Mouse (Mus musculus) regulatory T cell (primary cell): ENCODE results near the gene D13Ertd608e.
"Not testable (repeated sequence)": the region's sequence is repeated elsewhere in the genome, so short reads cannot be mapped to it uniquely, and the experiment has no call there.

Experiments used
- in situ Hi-C: fragments of 300-600 bp; cut with MboI, MseI; formaldehyde crosslinking; loops from one replicate; pipeline ENCODE4 v1.15.1; 2025; ENCODE audit warnings: high pct_unique_total_duplicates

The D13Ertd608e gene

GRCm38 (mm10) chr13:119835320-119836056 is at the start of gene D13Ertd608e:
TSS of gene D13Ertd608e (plus strand) at chr13:119836006.
- in situ Hi-C loops = loop anchor here (5.0 kb wide), 1 partner anchor 387 kb away; no protein-coding TSS in a partner anchor

- in situ Hi-C loops = loop anchor here (10.0 to 25.0 kb wide), 2 partner anchors 155 to 328 kb away; partner anchors contain the start of gene 4833420G17Rik
Observed at GRCm38 (mm10) chr13:119789851-119790717, 45.7 kb upstream of the D13Ertd608e start.

GRCm38 (mm10) chr13:119790761-119791579 is 44.8 kb upstream of the D13Ertd608e start, which contains the start of gene Zfp131:
TSS of gene Zfp131 (minus strand) at chr13:119790889.
- in situ Hi-C loops = loop anchor here (10.0 to 25.0 kb wide), 2 partner anchors 156 to 329 kb away; partner anchors contain the start of gene 4833420G17Rik

GRCm38 (mm10) chr13:119791580-119792135 is 44.1 kb upstream of the D13Ertd608e start:
- in situ Hi-C loops = loop anchor here (10.0 to 25.0 kb wide), 2 partner anchors 157 to 329 kb away; partner anchors contain the start of gene 4833420G17Rik

DNA sequence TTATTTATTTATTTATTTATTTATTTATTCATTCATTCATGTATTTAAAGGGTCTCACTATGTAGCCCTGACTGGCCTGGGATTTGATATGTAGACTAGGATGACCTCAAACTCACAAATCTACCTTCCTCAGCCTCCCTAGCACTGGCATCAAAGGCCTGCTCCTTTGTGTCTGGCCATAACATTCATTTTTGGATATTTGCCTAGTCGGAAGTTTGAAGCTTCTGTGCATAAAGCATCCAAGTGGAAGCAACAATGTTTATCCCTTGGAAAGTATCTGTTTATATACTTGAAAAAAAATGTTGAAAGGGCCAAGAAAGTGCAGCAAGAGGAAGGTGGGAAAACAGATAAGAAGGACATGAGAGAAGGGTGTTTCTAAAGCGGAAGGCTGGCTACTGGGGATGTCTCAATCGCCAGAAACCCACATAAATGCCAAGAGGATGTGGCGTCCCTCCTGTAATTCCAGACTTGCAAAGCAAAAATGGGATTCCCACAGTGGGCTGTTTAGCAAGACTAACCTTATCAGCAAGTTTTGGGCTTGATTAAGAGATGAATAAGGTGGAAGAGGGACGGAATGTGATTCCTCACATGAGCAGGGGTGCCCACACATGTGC is 42.9 kb upstream of the D13Ertd608e start:
- in situ Hi-C loops = loop anchor here (10.0 to 25.0 kb wide), 2 partner anchors 158 to 331 kb away; partner anchors contain the start of gene 4833420G17Rik

GRCm38 (mm10) chr13:119797656-119798055 is 38.1 kb upstream of the D13Ertd608e start:
- in situ Hi-C loops = loop anchor here (10.0 to 25.0 kb wide), 2 partner anchors 163 to 335 kb away; partner anchors contain the start of gene 4833420G17Rik

- in situ Hi-C loops = no loop called here
Observed at GRCm38 (mm10) chr13:119808937-119809336, 26.9 kb upstream of the D13Ertd608e start.

- in situ Hi-C loops = loop anchor here (10.0 kb wide), 2 partner anchors 175 to 315 kb away; no protein-coding TSS in a partner anchor
Observed at GRCm38 (mm10) chr13:119810031-119810430, 25.8 kb upstream of the D13Ertd608e start.

- in situ Hi-C loops = loop anchor here (10.0 kb wide), 2 partner anchors 168 to 322 kb away; no protein-coding TSS in a partner anchor
Observed at GRCm38 (mm10) chr13:119816798-119817197, 19.0 kb upstream of the D13Ertd608e start.

DNA sequence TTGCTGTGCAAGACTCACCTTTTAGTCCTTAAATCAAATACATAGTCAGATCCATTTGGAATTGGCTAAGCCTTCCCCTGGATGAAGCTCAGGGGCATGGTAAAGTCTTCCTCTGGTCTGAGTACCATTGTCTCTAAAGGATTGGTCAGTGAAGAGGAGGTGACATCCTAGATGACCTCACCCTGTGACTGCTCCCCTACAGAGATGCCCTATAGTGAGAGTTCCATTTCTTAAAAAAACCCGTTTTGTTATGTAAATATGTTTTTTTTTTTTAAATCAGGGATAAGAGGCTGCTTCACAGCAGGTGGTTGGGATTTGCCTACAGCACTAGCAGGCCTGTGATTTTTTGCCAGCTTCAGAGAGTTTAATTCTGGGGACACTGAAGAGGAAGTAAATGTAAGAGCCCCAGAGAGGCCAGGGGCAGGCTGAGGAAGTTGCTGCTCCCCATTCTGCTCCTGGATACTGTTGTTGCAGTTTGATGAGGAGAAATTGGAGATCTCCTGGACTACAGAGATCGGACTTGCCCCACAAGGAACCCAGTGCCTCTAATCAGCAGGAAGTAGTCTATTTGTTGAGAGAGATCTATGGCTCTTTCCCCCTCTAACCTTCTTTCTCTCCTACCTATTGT is 18.1 kb upstream of the D13Ertd608e start:
- in situ Hi-C loops = loop anchor here (10.0 kb wide), 2 partner anchors 167 to 323 kb away; no protein-coding TSS in a partner anchor

GRCm38 (mm10) chr13:119830116-119830515 is 5.7 kb upstream of the D13Ertd608e start, which contains the start of gene AF067063:
TSS of gene AF067063 (minus strand) at chr13:119830216.
- in situ Hi-C loops = not testable (repeated sequence)

GRCm38 (mm10) chr13:119836324-119836811 is 562 bp downstream of the D13Ertd608e start:
- in situ Hi-C loops = loop anchor here (5.0 kb wide), 1 partner anchor 386 kb away; no protein-coding TSS in a partner anchor

- in situ Hi-C loops = loop anchor here (5.0 kb wide), 1 partner anchor 384 kb away; no protein-coding TSS in a partner anchor
Observed at GRCm38 (mm10) chr13:119837719-119838337, 2.0 kb downstream of the D13Ertd608e start.

DNA sequence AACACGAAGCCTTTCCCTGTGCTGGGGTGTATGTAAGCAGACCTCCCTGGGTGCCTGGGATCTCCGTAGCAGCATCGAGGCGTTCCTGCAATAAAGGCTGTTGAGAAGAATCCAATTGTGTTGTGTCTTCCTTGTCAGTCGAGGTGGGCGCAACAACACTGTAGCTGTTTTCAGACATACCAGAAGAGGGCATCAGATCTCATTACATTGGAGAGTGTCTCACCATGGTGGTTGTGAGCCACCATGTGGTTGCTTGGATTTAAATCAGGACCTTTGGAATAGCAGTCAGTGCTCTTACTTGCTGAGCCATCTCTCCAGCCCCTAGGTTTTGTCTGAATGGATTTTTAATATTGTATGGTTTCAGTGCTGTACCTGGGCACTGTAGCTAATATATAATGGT is 4.2 kb downstream of the D13Ertd608e start:
- in situ Hi-C loops = loop anchor here (5.0 kb wide), 1 partner anchor 382 kb away; no protein-coding TSS in a partner anchor

DNA sequence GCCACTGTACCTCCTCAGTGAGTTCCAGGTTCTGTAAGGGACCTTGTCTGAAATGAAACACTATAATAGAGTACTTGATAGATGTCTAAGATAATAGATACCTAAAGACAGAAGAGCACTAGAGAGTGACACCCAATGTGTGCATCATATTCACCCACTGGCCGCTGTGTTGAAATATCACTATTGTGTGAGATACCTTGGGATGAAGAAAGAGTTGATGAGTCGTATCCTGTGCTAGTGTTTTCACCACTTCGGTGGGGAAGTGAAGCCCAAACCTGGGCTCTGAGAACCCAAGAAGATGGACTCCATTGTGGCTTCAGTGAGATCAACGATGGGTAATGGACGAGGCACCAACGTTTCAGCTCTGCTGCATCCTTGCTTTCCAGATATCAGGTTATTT is 26.6 kb downstream of the D13Ertd608e start:
- in situ Hi-C loops = not testable (repeated sequence)

- in situ Hi-C loops = not testable (repeated sequence)
Observed at GRCm38 (mm10) chr13:119864395-119864999, 28.7 kb downstream of the D13Ertd608e start.

GRCm38 (mm10) chr13:119886896-119887295 is 51.1 kb downstream of the D13Ertd608e start:
- in situ Hi-C loops = not testable (repeated sequence)

GRCm38 (mm10) chr13:119894685-119895084 is 58.9 kb downstream of the D13Ertd608e start, which contains the start of gene Tcstv1:
TSS of gene Tcstv1 (minus strand) at chr13:119894785.
- in situ Hi-C loops = not testable (repeated sequence)
